Mouse (Mus musculus) liver (tissue): ENCODE measurements around the gene Usp48.

Source experiments
- DNase-seq: peaks from one replicate; pipeline ENCODE4 v3.0.0-alpha.2; 2020; ENCODE audit warnings: mixed read lengths

Usp48 gene

DNA sequence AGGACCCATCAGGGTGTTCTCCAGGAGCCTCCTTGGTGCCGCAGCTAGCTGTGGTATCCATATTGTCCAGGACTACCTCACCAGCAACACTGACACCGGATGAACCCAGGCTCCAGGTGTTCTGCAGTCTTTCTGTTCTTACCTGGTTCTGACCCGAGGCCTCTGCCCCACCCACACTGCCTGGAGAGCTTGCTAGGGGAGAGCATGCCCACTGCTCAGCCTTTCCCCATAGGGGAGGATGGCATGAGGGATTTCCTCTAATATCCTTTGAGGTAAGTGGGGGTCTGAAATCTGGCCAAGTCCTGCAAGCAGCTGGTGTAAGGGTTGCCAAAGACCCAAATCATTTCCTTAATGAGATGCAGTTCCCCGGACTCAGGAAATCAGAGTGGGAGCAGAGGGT, 69.9 kb downstream of the Usp48 start:
- DNase-seq = no peak

DNA sequence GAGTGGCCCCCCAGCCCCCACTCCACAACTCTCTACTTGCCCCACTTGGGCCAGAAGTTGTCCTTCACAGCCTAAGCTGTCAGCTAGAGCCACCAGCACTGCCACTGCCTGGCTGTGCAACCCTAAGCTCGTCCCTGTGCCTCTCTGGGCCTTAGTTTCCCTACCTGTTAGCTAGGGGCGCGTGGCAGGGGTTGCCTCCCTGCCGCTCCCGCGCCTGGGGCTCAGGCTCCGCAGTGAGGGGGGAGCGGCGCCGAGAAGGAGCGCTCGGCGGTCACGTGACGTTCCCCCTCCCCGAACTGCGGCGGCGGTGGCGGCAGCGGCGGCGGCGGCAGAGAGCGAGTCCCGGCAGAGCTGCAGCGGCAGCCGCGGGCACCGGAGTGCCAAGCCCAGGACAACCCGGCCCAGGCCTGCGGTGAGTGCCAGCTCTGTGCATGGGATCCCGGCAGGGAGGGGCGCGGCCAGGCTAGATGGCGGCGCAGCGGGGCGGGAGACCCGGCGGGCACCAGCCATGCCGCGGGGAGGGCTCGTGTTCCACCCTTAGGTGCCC, 71.0 kb downstream of the Usp48 start, which contains the start of gene Rap1gap:
Gene Rap1gap, plus strand, starts transcription at position 294 of the 547 bp plus-strand sequence.
- DNase-seq = no peak

DNA sequence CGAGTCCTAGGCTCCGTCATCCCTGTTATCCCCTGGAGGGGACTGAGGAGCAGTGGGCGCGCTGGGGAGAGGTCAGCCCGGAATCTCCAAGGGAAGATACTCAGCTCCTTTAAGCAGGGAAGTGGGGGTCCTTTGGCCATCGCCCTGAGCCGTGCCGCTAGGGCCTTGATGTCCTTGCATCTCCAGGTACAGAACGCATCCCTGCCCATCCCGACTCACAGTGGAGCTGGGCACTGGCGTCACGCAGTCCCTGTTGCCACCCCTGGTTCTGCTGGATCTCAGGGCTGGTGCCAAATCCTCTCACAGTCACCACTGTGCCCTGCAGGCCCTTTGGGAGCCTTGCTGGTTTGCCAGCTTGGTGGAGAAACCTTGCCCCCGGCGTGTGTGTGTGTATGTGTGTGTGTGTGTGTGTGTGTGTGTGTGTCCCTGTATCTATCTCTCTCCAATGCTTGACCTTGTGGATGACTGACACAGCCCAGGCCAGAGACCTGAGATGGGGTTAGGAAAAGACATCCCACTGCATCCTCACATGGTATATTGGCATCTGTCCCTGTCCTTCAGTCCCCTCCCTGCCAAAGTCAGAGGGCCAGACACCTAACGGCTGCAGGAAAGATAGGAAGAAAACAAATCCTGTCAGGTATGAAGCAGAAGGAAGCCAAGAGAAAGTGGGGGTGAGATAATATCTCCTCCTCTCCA, 71.6 kb downstream of the Usp48 start:
- DNase-seq = no peak

DNA sequence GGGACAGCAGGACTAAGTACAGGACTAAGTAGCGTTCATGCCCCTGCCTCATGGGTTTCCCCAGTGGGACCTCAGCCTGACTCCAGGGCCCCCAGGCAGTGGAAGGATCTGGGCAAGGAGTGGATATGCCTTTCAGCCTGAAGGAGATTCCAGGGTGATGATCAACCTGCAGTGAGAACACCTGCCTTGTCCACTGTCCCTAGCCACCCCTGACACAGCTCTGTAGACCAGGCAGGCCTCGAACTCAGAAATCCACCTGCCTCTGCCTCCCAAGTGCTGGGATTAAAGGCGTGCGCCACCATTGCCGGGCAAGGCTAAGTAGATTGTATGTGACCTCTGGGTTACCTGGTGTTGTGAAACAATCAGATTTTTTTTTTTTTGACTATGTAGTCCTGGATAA, 72.2 kb downstream of the Usp48 start:
- no peak for DNase-seq

DNA sequence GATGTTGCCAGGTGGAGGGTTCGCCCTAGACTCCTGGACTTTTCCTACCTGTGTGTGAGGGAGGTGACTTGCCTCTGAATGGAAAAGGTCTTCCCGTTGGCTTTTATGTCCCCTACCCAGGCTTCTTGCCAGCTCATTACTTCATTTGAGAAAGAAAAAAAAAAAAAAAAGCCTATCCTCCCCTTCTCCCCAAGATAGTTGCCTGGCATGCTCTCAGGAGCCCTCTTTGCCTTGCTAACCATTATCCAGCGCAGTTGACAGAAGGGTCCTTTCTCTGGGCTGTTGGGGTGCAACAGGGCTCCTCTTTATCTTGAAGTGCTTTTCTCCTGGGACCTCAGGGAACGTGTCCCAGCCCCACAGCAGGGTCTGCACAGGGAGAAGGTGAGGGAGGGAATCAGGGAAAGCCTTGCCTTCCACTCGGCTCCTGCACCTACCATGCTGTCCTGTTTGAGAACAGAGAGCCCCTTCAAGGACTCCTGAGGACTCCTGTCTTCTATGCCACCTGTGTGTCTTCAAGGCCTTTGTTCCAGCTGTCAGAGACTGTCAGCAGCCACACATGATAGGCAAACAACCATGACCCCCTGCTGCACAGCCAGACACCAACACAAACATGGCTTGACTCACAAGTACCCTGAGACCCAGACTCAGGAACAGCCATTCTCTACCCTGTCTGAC, 72.9 kb downstream of the Usp48 start:
- DNase-seq = no peak

DNA sequence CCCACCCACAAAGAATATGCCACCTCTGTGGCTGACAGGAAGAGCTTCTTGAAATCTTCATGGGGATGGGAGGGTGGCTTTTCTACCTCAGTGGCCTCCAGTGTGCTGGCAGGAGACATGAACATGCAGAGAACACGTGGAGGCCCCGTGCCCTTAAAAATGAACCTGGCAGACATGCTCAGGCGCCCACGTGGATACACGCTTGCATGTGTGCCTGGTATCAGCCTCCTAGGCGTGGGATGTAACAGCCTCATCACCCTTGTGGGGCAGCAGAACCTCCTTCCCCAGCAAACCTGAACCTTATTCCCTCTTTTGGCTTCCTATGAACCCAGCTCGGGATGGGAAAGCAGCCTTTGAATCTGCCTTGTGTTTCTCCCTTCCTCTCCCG, 73.4 kb downstream of the Usp48 start:
- DNase-seq = no peak

DNA sequence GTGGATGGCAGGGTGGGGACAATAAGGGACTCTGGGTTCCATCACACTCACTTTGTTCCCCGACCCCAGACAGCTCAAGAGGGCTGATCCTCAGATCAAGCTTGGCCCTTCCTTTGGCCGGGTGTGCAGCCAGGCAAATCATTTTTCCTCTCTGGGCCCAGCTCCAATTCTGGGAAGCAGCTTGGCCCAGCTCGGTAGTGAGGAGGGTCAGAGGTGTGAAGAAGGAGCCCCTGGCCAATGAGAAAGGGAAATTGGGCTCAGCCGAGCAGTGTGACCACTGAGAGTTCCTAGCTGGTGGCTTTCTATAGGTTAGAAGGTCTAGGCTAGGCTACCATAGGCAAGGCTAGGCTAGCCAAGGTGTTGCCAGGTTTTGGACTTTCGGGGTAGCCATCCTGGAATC, 74.2 kb downstream of the Usp48 start:
- no peak for DNase-seq

DNA sequence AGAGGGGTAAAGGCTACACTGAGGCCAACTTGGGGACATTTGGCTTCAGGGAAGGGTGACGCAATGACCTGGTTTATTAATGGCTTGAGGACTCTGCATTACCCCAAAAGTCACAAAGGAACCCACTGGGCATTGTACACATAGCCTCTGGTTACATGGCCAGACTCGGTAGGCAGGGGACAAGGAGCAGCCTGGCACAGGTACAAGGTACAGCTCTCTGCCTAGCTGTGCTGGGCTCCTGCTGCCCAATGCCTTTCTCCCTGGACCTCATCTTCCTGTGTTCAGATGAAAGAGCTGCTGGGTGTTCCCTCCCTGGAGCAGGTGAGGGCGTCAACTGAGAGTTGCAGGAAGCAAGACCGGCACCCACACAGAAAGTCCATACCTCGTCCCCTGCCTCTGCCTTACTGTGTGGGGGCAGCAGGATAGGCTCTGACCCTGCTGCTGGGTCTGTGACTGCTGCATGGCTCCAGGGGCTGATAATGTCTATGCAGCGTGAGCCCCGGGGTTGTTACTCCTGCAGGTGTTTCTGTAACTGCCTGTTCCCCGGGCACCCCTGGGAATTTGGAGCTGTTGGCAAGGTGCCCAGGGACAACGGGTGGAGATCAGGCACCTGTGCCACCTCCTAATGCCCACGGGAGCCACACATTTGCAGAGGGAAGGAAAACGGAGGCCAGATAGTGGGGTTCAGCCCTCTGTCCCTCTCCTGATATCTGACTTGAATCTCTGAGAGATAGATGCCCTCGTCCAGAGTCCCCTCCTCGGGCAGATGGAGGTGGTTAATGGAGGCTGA, 78.4 kb downstream of the Usp48 start:
- DNase-seq = no peak

DNA sequence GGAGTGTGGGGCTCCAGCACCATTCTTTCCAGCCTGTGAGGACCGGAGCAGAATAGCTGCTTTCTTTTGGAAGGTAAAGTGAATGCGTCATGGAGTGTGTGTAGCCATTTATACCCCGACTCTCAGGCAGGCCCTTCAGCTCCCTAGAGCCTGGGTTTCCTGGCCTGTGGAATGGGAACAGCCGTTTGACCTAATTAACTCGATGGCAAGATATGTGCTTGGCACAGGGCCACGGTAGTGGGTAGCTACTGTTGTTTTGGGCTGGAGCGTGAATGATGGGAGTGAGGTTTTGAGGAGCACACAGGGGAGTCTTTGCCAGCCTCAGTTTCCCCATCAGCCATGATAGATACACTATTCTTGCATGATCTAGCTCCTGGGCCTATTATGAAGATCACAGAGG, 82.0 kb downstream of the Usp48 start:
- no peak for DNase-seq

DNA sequence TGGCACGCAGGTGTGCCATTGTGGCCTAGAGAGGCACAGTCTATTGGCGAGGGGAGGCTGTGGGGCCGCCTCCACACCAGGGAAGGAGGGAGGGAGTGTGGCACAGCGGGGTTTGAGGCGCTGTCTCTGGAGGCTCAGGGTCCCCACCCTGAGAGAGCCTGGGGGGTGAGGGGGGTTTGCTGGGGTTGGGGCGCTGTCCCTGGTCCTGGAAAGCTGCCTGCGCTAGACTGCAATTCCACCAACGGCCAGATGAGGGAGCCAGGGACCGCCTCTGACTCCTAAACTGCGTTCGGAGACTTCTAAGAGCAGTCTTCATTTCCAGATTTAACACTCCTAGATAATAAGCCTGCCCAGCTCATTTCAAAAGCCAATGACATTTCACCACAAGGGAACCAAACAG, 82.5 kb downstream of the Usp48 start:
- DNase-seq = peak; percentile 65

DNA sequence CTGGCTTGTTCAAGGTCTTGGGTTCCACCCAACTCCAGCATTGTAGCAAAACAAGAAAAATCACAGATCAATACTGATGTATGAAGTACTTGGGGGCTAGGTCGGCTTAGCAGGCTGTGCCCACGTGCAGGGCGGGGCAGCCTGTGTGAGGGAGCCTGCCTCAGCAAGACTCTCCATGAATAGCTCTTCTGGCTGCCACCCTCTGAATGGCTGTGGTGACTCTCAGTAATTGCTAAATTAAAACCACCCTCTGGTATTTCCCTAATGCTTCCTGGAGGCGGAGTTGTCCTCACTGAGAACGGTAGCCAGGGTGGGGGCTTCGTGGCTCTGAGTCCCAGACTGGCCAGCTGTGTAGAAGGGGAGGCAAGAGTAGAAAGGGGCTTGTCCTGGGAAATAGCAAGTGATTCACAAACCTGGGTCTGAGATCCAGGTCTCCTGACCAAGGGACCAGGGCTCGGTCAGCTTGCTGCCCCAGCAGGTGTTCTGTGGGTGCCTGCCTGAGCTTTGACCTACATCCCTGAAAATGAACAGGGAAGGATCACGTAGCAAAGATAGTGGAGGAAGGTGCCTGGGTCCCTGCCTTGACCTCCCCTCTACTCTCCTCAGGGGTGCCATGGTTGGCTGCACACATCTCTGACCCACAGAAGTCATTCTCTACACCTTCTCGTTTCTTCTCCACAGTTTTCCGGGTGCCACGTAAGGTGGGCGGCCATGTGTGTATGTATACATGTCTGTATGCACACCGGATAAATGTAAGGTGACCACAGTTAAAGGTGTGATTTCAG, 83.3 kb downstream of the Usp48 start:
- no peak for DNase-seq

DNA sequence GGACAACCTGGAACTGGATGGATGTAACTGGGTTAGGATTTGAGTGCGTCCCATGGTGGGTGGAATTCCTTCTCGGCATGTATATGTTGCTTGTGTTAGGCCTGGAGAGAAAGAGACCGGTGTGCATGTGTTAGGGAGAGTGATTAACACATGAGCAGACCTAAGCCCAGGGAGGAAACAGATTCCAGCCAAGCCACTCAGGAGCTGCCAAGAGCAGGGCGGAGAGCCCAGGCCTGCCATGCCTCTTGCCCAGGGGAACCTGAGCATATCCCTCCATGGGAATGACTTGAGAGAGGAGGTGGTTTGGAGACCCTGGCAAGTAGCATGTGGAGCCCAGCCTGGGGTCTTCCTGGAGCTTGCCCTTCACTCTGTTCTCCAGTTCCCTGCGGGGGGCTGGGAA, 84.4 kb downstream of the Usp48 start:
- DNase-seq = no peak

DNA sequence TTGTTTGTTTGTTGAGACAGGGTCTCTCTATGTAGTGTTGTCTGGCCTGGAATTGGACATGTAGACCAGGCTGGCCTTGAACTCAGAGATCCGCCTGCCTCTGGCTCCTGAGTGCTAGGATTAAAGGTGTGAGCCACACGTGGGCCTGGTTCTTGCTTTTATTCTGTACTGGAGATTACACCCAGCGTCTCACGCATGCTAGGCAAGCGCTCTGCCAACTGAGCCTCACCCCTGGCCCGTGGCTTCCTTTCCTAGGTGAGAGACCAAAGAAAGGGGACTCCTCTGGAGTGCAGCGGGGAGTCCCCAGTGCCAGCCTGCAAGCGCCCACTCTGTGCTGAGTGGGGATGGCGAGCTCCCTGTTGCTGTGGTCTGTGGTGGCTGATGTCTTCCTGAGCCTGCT, 85.0 kb downstream of the Usp48 start:
- DNase-seq = no peak

DNA sequence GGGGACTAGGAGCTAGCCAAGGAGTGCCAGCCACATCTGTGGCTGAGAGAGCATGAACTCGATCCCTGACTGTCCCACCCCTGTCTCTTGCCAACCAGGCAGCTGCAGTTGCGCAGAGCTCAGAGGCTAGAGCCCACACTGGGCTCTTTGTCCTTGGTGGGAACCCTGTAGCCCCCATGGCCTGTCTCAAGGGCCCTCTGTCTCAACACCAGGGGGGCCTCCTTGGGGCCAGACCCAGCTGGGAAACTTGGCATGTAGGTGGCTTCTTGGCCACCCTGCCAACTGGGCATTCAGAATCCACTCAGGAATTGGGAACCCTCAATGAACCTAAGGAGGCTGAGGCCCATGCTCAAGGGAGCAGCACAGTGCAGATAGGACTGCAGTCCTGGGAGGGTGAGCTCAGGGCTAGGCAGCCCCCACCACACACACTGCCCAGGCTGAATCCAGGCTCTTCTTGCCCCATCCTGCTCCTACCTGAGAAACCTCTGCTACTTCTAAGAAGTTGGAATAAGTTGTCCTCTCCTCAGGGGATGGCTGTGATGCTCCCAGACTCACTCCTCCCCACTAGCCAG, 86.5 kb downstream of the Usp48 start:
- DNase-seq = no peak

DNA sequence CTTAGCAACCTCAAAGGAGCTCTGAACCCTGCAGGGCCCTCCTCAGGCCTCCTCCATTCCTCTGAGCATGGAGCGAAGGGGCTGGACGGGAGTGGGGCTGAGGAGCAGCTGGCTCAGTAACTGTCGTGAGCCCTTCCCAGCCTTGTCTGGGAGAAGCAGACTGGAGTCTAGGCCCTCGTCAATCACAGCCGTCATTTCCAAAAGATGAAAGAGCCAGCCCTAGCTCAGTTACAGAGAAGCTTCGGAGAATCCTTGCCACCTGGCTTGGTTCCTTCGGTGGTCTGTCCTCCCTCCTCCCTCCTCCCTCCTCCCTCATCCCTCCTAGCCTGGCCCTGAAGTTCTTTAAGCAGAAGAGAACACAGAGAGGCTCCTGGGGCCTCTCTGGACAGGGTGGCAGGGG, 87.2 kb downstream of the Usp48 start:
- DNase-seq = no peak

DNA sequence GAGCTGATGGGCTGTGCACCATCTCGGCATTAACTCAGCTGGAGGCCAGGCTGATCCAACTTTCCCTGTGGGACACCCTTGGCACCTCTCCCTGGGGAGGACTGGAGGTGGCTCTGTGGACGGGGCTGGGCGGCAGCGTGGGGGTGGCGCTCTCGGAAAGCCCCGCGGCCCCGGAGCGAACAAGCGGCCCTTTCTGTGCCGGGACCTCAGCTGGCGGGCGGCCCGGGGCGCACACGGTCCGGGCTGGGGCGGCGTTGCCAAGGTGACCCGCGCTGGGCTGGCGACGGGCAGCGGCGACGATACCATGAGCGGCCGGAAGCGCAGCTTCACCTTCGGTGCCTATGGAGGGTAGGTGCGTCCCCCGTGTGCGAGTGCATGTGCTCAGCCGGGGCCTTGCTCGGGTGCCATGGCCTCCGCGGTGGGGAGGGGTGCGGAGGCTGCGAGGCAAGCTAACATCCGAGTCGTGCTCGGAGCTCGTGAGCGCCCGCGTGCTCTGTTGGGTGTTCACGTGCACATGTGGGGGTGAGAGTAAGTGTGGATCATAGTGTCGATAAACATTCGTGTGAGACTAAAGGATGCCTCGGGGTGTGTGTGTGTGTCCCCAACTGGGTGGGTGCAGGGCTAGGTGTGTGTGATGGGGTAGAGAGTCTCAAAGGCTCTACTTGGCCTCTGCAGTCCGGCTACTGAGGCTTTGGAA, 88.0 kb downstream of the Usp48 start:
- no peak for DNase-seq

DNA sequence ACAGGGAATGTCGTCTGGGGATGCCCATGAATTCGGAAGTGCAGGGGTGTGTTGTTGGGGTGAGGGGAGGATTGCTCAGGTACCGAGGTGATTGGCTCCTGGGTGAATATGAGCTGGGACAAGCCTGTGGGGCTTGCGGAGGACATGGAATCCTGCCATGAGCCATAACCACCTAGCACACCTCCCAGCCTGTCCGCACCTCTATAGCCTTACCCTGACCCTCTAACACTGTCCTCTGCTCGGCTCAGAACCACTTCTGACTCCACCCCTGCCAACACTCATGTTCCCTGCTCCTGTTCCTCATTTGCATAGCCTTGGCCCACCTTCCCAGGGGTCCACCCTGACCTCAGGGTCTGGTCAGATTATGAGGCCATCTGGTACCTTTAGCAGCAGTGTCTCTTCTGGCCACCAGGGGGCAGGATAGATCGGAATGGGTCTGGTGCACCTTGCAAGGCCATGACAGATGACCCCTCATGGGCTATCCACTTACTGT, 89.5 kb downstream of the Usp48 start:
- DNase-seq = peak; percentile 21

DNA sequence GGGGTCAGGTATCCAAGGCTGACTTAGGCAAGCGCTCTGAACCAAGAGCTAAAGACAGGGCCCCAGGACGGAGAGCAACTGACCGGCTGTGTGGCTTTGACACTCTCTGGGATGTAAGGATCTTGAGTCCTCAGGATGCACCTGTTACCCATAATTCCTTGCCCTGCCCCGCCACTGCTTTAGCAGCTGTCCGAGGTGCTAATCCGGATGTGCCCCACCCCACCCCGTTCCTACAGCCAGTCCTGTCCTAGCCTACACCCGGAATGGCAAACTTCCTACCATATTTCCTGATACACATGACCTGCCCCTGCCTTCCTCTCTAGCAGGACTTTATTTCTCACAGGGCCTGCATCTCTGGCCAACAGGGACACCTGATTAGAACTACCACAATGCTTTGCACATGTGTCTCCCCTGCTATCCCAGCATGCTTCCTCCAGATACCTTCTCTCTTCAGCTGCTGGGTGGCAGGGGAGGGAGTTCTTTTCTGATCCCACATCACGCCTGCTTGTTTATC, 91.3 kb downstream of the Usp48 start:
- no peak for DNase-seq

DNA sequence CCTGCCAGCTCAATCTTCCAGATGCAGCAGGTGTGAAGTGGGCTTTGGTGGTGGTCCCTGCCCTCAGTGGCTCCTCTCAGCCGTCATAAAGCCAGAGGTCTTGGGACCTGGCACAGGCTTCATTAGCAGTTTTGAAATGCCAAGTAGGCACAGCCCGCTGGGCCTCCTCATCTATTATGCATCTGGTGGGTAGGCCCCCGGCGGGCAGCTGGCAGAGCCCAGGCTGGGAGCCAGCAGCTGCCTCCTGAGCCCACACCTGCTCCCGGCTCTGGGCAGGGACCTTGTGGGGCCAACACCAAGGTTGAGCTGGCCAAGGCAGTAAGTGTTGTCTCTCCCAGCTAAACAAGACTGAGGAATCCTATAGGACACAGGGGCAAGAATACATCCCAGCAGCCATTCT, 92.7 kb downstream of the Usp48 start:
- no peak for DNase-seq

DNA sequence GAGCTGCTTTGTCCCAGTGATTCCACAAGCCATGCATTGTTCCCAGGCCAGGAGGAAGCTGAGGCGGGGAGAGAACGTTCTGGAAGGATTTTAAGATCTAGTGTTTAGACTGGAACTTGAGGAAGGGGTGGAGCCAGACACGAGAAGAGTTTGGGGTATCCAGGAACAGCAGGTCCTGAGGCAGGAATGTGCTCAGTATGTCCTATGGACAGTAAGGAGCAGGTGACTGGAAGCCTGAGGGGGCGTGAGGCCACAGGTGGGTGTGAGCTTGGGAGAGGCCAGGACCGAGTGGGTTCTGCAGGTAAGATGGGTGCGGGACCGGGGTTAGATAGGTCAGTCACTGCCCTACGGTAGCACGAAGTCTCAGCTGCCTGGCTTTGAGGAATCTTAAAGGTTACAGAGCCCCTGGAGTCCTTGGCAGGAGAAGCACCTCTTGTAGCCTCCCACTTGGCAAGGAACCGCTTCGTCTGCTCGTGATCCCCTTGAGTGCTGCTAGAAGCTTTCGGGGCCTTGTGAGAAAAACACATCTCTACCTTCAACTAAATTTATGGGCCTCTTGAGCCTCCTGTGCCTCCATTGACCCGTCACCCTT, 93.8 kb downstream of the Usp48 start:
- no peak for DNase-seq
